Comparison of ENCODE assay signal across 27 mouse cellular contexts in the genomic region with DNA sequence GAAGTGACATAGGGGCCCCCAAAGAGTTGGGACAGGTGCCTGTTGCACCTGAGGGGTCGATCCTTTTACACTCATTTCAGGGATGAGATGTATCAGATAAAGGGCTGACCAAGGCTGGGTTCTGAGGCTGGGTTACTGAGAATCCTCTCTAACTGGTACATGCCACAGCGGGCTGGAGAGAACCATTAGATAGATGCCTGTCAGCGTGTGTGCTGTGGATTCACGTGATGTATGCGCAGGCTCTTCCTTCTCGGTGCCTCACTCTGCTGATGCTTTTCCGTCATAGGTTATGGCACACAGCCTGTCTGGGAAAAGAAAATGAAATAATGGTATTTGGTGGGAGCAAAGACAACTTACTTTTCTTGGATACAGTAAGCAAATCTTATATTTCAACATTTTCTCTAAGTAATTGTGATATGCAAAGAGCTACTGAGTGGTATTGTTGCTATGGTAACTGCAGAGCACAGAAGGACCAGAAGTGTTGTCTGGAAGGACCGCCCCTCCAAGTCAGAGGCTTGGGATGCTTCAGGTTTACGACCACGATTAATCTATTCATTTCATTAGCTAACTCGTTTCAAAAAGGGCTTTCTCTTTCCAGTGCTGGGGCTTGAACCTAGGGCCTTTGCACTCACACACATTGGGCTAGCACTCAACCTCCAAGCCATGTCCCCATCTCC. TPM values are rescaled to one million over a fixed set of nuclear protein-coding genes. Genes with fewer than 3 reads are reported as not detected.
A peak's percentile ranks its signal among the peaks of the same experiment; 100 is the strongest.
DNase-seq lines count a peak whose midpoint lies in the region; ATAC-seq lines count a peak whose summit lies in the region.
"Had no signal": no experiment of that assay in that cellular context is flagged by ENCODE, and none has a peak within 500 bp of the region (broad histone marks: within the 10 kb centered on the region; RNA-seq: fewer than 3 reads in every experiment).

No protein-coding gene starts in this region.

- ATAC-seq in midbrain, embryonic 14.5 days (ENCODE audit: low FRiP score, low TSS enrichment): no peak
- ATAC-seq in midbrain, embryonic 11.5 days (ENCODE audit: low FRiP score): no peak
- ATAC-seq: CD4-positive, CD25-positive, alpha-beta regulatory T cell, adult 4 months; hindbrain, embryonic 16.5 days; liver, embryonic 12.5 days; liver, postnatal 0 days had no signal

- no peaks in the 10 kb centered on the region for H3K36me3 ChIP-seq in midbrain, embryonic 14.5 days (ENCODE audit: control insufficient read depth, insufficient read depth, low read length)
- no peaks in the 10 kb centered on the region for H3K36me3 ChIP-seq in midbrain, embryonic 11.5 days (ENCODE audit: control insufficient read depth, insufficient read depth, low read length)
- H3K36me3 ChIP-seq: forebrain, embryonic 12.5 days; kidney, embryonic 15.5 days; liver, embryonic 12.5 days; neural tube, embryonic 13.5 days had no signal

- no peak overlapping the region for H3K4me2 ChIP-seq in midbrain, embryonic 14.5 days (ENCODE audit: low read length)
- H3K4me2 ChIP-seq in midbrain, embryonic 11.5 days: no peak overlapping the region
- H3K4me2 ChIP-seq: forebrain, embryonic 12.5 days; kidney, embryonic 15.5 days; liver, embryonic 12.5 days; neural tube, embryonic 13.5 days had no signal

- intact Hi-C loops in heart, postnatal 10 days (cut with DNase I): no loop called here

- H3K9ac ChIP-seq in midbrain, embryonic 14.5 days (replicated peaks; ENCODE audit: low read length): no peak overlapping the region
- H3K9ac ChIP-seq in midbrain, embryonic 11.5 days (ENCODE audit: low read length): no peak overlapping the region
- H3K9ac ChIP-seq: forebrain, embryonic 12.5 days; kidney, embryonic 15.5 days; liver, embryonic 12.5 days; liver, postnatal 0 days; neural tube, embryonic 13.5 days had no signal

- 77% methylated on average over 11 of the region's 11 CpGs for WGBS in midbrain, embryonic 14.5 days
- WGBS in midbrain, embryonic 11.5 days: 73% methylated on average over 11 of the region's 11 CpGs

- no peaks in the 10 kb centered on the region for H3K4me1 ChIP-seq in midbrain, embryonic 14.5 days (ENCODE audit: control insufficient read depth, insufficient read depth, low read length)
- H3K4me1 ChIP-seq in midbrain, embryonic 11.5 days (ENCODE audit: control insufficient read depth, insufficient read depth, low read length): no peaks in the 10 kb centered on the region
- H3K4me1 ChIP-seq: forebrain, embryonic 12.5 days; kidney, embryonic 15.5 days; liver, embryonic 12.5 days; megakaryocyte, embryonic 14.5 days; neural tube, embryonic 13.5 days had no signal

- H3K27me3 ChIP-seq in midbrain, embryonic 14.5 days (ENCODE audit: control insufficient read depth, insufficient read depth, low read length): no peaks in the 10 kb centered on the region
- H3K27me3 ChIP-seq in midbrain, embryonic 11.5 days (ENCODE audit: control insufficient read depth, insufficient read depth, low read length): no peaks in the 10 kb centered on the region
- H3K27me3 ChIP-seq: forebrain, embryonic 12.5 days; kidney, embryonic 15.5 days; liver, embryonic 12.5 days; neural tube, embryonic 13.5 days had no signal

- peak; percentile 57 for DNase-seq in heart, adult 11 months
- no peak for DNase-seq in heart, postnatal 10 days
- peak; percentile 4 for DNase-seq in midbrain, embryonic 14.5 days
- no peak for DNase-seq in midbrain, embryonic 11.5 days (ENCODE audit: low spot score, missing footprints)
- DNase-seq in thymus, postnatal 0 days (ENCODE audit: low spot score): peak; percentile 10
- no peak for DNase-seq in thymus, postnatal 4 days
- no peak for DNase-seq in adrenal gland, adult (ENCODE audit: inconsistent age in 2 of 2, low spot score in 1 of 2)
- DNase-seq: adrenal gland, postnatal 25 days; cerebellum, adult 2 months; cerebellum, postnatal 14 days; gastrocnemius, postnatal 10 days; kidney, adult 18-20 months; kidney, postnatal 25 days; left cerebral cortex, postnatal 4 days; liver, postnatal 0 days; lung, postnatal 4 days; spleen, adult 18-20 months; thymus, adult 18-20 months; thymus, postnatal 36 days had no signal

- no peak overlapping the region for H3K27ac ChIP-seq in midbrain, embryonic 14.5 days (replicated peaks; ENCODE audit: low read depth, low read length)
- no peak overlapping the region for H3K27ac ChIP-seq in midbrain, embryonic 11.5 days (ENCODE audit: low read depth, low read length)
- H3K27ac ChIP-seq: forebrain, embryonic 12.5 days; kidney, embryonic 15.5 days; liver, embryonic 12.5 days; neural tube, embryonic 13.5 days had no signal

- no peaks in the 10 kb centered on the region for H3K9me3 ChIP-seq in midbrain, embryonic 14.5 days (ENCODE audit: control insufficient read depth, low read length)
- no peaks in the 10 kb centered on the region for H3K9me3 ChIP-seq in midbrain, embryonic 11.5 days (ENCODE audit: control insufficient read depth, low read length)
- H3K9me3 ChIP-seq: forebrain, embryonic 12.5 days; kidney, embryonic 15.5 days; liver, embryonic 12.5 days; megakaryocyte, embryonic 14.5 days; neural tube, embryonic 13.5 days had no signal

- H3K4me3 ChIP-seq in midbrain, embryonic 14.5 days (replicated peaks; ENCODE audit: low read depth, low read length): no peak overlapping the region
- no peak overlapping the region for H3K4me3 ChIP-seq in midbrain, embryonic 11.5 days (ENCODE audit: low read depth, low read length)
- H3K4me3 ChIP-seq: erythroblast, embryonic 14.5 days; forebrain, embryonic 12.5 days; kidney, embryonic 15.5 days; liver, embryonic 12.5 days; megakaryocyte, embryonic 14.5 days; neural tube, embryonic 13.5 days had no signal

RNA-seq across cellular contexts. Expression of a gene that starts 27.1 kb away (rescaled TPM):
- 10 to 100 TPM; 13.1 to 17.8 TPM for total RNA-seq in heart, postnatal 10 days (2021)
- 17.5 and 18.5 TPM in 2 replicates for polyA plus RNA-seq in midbrain, embryonic 14.5 days (2014; fragmentation: Nextera tagmentation; extraction: Ambion mirVana)
- polyA plus RNA-seq in midbrain, embryonic 11.5 days (2014; fragmentation: Nextera tagmentation; extraction: Ambion mirVana): 2.9 and 3.3 TPM in 2 replicates
- 15.6 and 22.8 TPM in 2 replicates for polyA plus RNA-seq in thymus, postnatal 0 days (2015; fragmentation: Nextera tagmentation; extraction: Ambion mirVana)
- polyA plus RNA-seq: erythroblast, embryonic 14.5 days had no signal

RNA-seq across cellular contexts. Expression of a gene that starts 28.4 kb away (rescaled TPM):
- total RNA-seq in heart, postnatal 10 days (2021): 100 to 1,000 TPM in 1 of 2 experiments, 10 to 100 TPM in 1; 98.4 to 101 TPM
- polyA plus RNA-seq in midbrain, embryonic 14.5 days (2014; fragmentation: Nextera tagmentation; extraction: Ambion mirVana): 313 and 329 TPM in 2 replicates
- 272 and 275 TPM in 2 replicates for polyA plus RNA-seq in midbrain, embryonic 11.5 days (2014; fragmentation: Nextera tagmentation; extraction: Ambion mirVana)
- polyA plus RNA-seq in thymus, postnatal 0 days (2015; fragmentation: Nextera tagmentation; extraction: Ambion mirVana): 37.9 and 38.8 TPM in 2 replicates

RNA-seq across cellular contexts. Expression of a gene that starts 40.1 kb away (rescaled TPM):
- 1 to 10 TPM; 3.0 to 5.2 TPM for total RNA-seq in heart, postnatal 10 days (2021)
- polyA plus RNA-seq in midbrain, embryonic 14.5 days (2014; fragmentation: Nextera tagmentation; extraction: Ambion mirVana): 4.0 and 4.6 TPM in 2 replicates
- polyA plus RNA-seq in midbrain, embryonic 11.5 days (2014; fragmentation: Nextera tagmentation; extraction: Ambion mirVana): 29.8 and 31.6 TPM in 2 replicates
- 21.4 and 23.1 TPM in 2 replicates for polyA plus RNA-seq in thymus, postnatal 0 days (2015; fragmentation: Nextera tagmentation; extraction: Ambion mirVana)

Comparison
In these comparisons a context has a peak if more than half of its experiments do, and no peak if none do; other contexts are left out.
1. DNase-seq: peak in heart, adult 11 months (single experiment), midbrain, embryonic 14.5 days (single experiment) and thymus, postnatal 0 days (single experiment); none in heart, postnatal 10 days (0 of 2), midbrain, embryonic 11.5 days (single experiment), thymus, postnatal 4 days (single experiment) and adrenal gland, adult (0 of 2).